Mouse (Mus musculus) CH12.LX (cell line): ENCODE measurements around the gene Adamtsl5.

Source experiments
- CHD2 ChIP-seq: IDR thresholded peaks from 2 replicates; pipeline ENCODE4 v1.6.1; 2011; ENCODE audit warnings: low read length, improper control_type of control experiment
- CTCF ChIP-seq, 2 experiments: IDR thresholded peaks in 1 of 2; conservative IDR thresholded peaks in 1 of 2; 2 replicates each; pipeline ENCODE4 v1.5.1; 2011 to 2012; ENCODE audit warnings: low read depth in 2 of 2, low read length in 2 of 2, improper control_type of control experiment in 1 of 2, inconsistent platforms in 1 of 2, mild to moderate bottlenecking in 1 of 2, moderate library complexity in 1 of 2
- EP300 ChIP-seq: IDR thresholded peaks from 2 replicates; pipeline ENCODE4 v1.6.1; 2011; ENCODE audit warnings: low read length, improper control_type of control experiment
- MXI1 ChIP-seq: IDR thresholded peaks from 2 replicates; pipeline ENCODE4 v1.6.1; 2011; ENCODE audit warnings: mild to moderate bottlenecking, low read depth, low read length, improper control_type of control experiment
- POLR2A ChIP-seq: IDR thresholded peaks from 2 replicates; pipeline ENCODE4 v1.6.1; 2011; ENCODE audit warnings: low read depth, mild to moderate bottlenecking, improper control_type of control experiment, low read length
- RCOR1 ChIP-seq: conservative IDR thresholded peaks from 2 replicates; pipeline ENCODE4 v1.6.1; 2012; ENCODE audit warnings: low read depth, mild to moderate bottlenecking, inconsistent platforms, low read length, improper control_type of control experiment
- SIN3A ChIP-seq: IDR thresholded peaks from 2 replicates; pipeline ENCODE4 v1.6.1; 2012; ENCODE audit warnings: low read length, improper control_type of control experiment, inconsistent platforms
- TBP ChIP-seq: conservative IDR thresholded peaks from 2 replicates; pipeline ENCODE4 v1.6.1; 2011; ENCODE audit warnings: low read depth, low read length, improper control_type of control experiment
- USF1 ChIP-seq: IDR thresholded peaks from 2 replicates; pipeline ENCODE4 v1.6.1; 2014; ENCODE audit warnings: low read depth, mild to moderate bottlenecking, inconsistent platforms, low read length, improper control_type of control experiment
- ZKSCAN1 ChIP-seq: IDR thresholded peaks from 2 replicates; pipeline ENCODE4 v1.6.1; 2012; ENCODE audit warnings: low read depth, inconsistent platforms, low read length, improper control_type of control experiment, borderline replicate concordance

GRCm38 (mm10) chr10:80332525-80332989, 15.7 kb downstream of the Adamtsl5 start:
- TF ChIP-seq POLR2A (no peak), CTCF (conservative IDR thresholded peaks at IDR 0.05 in 1 of 2, IDR thresholded peaks at IDR 0.05 in 1 of 2; ENCODE audit: low read depth in 2 of 2, low read length in 2 of 2) (no peak), TBP (no peak), SIN3A (no peak), MXI1 (no peak), USF1 (no peak), RCOR1 (no peak), CHD2 (no peak), EP300 (no peak), ZKSCAN1 (no peak)
